21 mouse cellular contexts compared by ENCODE assay signal in genomic region chr6:146631847-146632246, GRCm38 (mm10). TPM values are rescaled to one million over a fixed set of nuclear protein-coding genes. Genes with fewer than 3 reads are reported as not detected.
DNase-seq lines count a peak whose midpoint lies in the region; ATAC-seq and TF ChIP-seq lines count a peak whose summit lies in the region.
"Had no signal": no experiment of that assay in that cellular context is flagged by ENCODE, and none has a peak within 500 bp of the region (broad histone marks: within the 10 kb centered on the region; RNA-seq: fewer than 3 reads in every experiment).

No protein-coding gene starts in this region.

- no peaks in the 10 kb centered on the region for H3K27me3 ChIP-seq in heart, embryonic 13.5 days (replicated peaks)
- no peaks in the 10 kb centered on the region for H3K27me3 ChIP-seq in liver, adult 2 months (ENCODE audit: control insufficient read depth, insufficient read depth, low read length)
- H3K27me3 ChIP-seq in liver, embryonic 16.5 days (ENCODE audit: control insufficient read depth, insufficient read depth, low read depth, low read length): no peaks in the 10 kb centered on the region
- H3K27me3 ChIP-seq: forebrain, embryonic 12.5 days; hindbrain, embryonic 15.5 days; neural tube, embryonic 12.5 days had no signal

- H3K4me2 ChIP-seq in heart, embryonic 13.5 days: peak overlapping the region; percentile 74
- H3K4me2 ChIP-seq in liver, embryonic 16.5 days (ENCODE audit: low read depth, low read length): peak overlapping the region; percentile 87
- H3K4me2 ChIP-seq: forebrain, embryonic 12.5 days; hindbrain, embryonic 15.5 days; neural tube, embryonic 12.5 days had no signal

- H3K27ac ChIP-seq in heart, embryonic 13.5 days (replicated peaks): no peak overlapping the region
- H3K27ac ChIP-seq in liver, adult 2 months (replicated peaks; ENCODE audit: insufficient read depth, low read depth, low read length): peak overlapping the region; percentile 45
- peak overlapping the region; percentile 90 for H3K27ac ChIP-seq in liver, embryonic 16.5 days (ENCODE audit: low read length)
- H3K27ac ChIP-seq: embryonic facial prominence, embryonic 10.5 days; forebrain, embryonic 12.5 days; gastrocnemius, adult 2 months; heart, embryonic 10.5 days; hindbrain, embryonic 15.5 days; neural tube, embryonic 12.5 days had no signal

- DNase-seq in heart, postnatal 36 days: no peak
- no peak for DNase-seq in liver, adult 2 months (ENCODE audit: extremely low read depth, low read depth, low spot score)
- no peak for DNase-seq in liver
- peak; percentile 46 for DNase-seq in ZHBTc4 (ENCODE audit: low read depth, low spot score)
- no peak for DNase-seq in cerebellum, postnatal 14 days
- DNase-seq in lung, postnatal 36 days: no peak
- DNase-seq: adrenal gland, postnatal 36 days; cerebellum, adult 9-11 months; gastrocnemius, adult 2 months; kidney, adult 2 months; layer of hippocampus, adult 9-11 months; lung, adult 2 months; lung, postnatal 14 days; midbrain, embryonic 14.5 days had no signal

- intact Hi-C loops in heart, postnatal 36 days (cut with DNase I): loop anchor here (10.0 kb wide), 1 partner anchor 777 kb away; no protein-coding TSS in a partner anchor

- no peaks in the 10 kb centered on the region for H3K9me3 ChIP-seq in heart, embryonic 13.5 days
- H3K9me3 ChIP-seq in liver, embryonic 16.5 days (replicated peaks; ENCODE audit: control insufficient read depth, low read length): no peaks in the 10 kb centered on the region
- H3K9me3 ChIP-seq: embryonic facial prominence, embryonic 10.5 days; forebrain, embryonic 12.5 days; heart, embryonic 10.5 days; hindbrain, embryonic 15.5 days; neural tube, embryonic 12.5 days had no signal

- peaks cover 12% of the 10 kb centered on the region; the same call in 1 of the 2 replicates for H3K79me2 ChIP-seq in liver, adult 2 months (ENCODE audit: control insufficient read depth, insufficient read depth, low read length)

- no peak for TF ChIP-seq POLR2A in liver, adult 2 months (IDR thresholded peaks at IDR 0.05; ENCODE audit: extremely low read depth, insufficient read depth, low read length)

- ATAC-seq in heart, embryonic 13.5 days (ENCODE audit: extremely low read depth, insufficient number of reproducible peaks, low FRiP score, low TSS enrichment): no peak
- ATAC-seq in liver, embryonic 16.5 days (ENCODE audit: low read depth): no peak

- no peak for TF ChIP-seq CTCF in liver, adult 2 months (IDR thresholded peaks at IDR 0.05; ENCODE audit: low read depth, low read length)

- H3K36me3 ChIP-seq in heart, embryonic 13.5 days: no peaks in the 10 kb centered on the region
- H3K36me3 ChIP-seq in liver, adult 2 months (ENCODE audit: control insufficient read depth, insufficient read depth, low read length): no peaks in the 10 kb centered on the region
- no peaks in the 10 kb centered on the region for H3K36me3 ChIP-seq in liver, embryonic 16.5 days (ENCODE audit: control insufficient read depth, insufficient read depth)
- H3K36me3 ChIP-seq: embryonic facial prominence, embryonic 10.5 days; forebrain, embryonic 12.5 days; heart, embryonic 10.5 days; hindbrain, embryonic 15.5 days; neural tube, embryonic 12.5 days had no signal

- no peak overlapping the region for H3K4me3 ChIP-seq in heart, embryonic 13.5 days
- no peak overlapping the region for H3K4me3 ChIP-seq in liver, adult 2 months (ENCODE audit: insufficient read depth, low read depth, low read length)
- peak overlapping the region; percentile 22; the same call in 1 of the 2 replicates for H3K4me3 ChIP-seq in liver, embryonic 16.5 days (ENCODE audit: low read depth, low read length)
- H3K4me3 ChIP-seq: embryonic facial prominence, embryonic 10.5 days; forebrain, embryonic 12.5 days; heart, embryonic 10.5 days; hindbrain, embryonic 15.5 days; neural tube, embryonic 12.5 days had no signal

- 65% methylated on average over 8 of the region's 8 CpGs for WGBS in heart, embryonic 13.5 days
- 93% methylated on average over 8 of the region's 8 CpGs for WGBS in liver, adult 2 months
- WGBS in liver, embryonic 16.5 days (ENCODE audit: insufficient replicate concordance): 38% methylated on average over 8 of the region's 8 CpGs

- H3K9ac ChIP-seq in heart, embryonic 13.5 days: no peak overlapping the region
- H3K9ac ChIP-seq in liver, adult 2 months (ENCODE audit: low read depth, low read length): no peak overlapping the region
- peak overlapping the region; percentile 49 for H3K9ac ChIP-seq in liver, embryonic 16.5 days (ENCODE audit: low read depth, low read length)
- H3K9ac ChIP-seq: forebrain, embryonic 12.5 days; hindbrain, embryonic 15.5 days; neural tube, embryonic 12.5 days had no signal

- peaks cover 40% of the 10 kb centered on the region for H3K4me1 ChIP-seq in heart, embryonic 13.5 days
- H3K4me1 ChIP-seq in liver, adult 2 months (ENCODE audit: control insufficient read depth, insufficient read depth, low read length): peaks cover 22% of the 10 kb centered on the region
- peaks cover 48% of the 10 kb centered on the region for H3K4me1 ChIP-seq in liver, embryonic 16.5 days (ENCODE audit: control insufficient read depth, low read depth, low read length)

RNA-seq across cellular contexts. Expression of gene Med21, which starts 10.5 kb away (rescaled TPM):
- 139 and 155 TPM in 2 replicates for polyA plus RNA-seq in heart, embryonic 13.5 days (2015; fragmentation: Nextera tagmentation; extraction: Ambion mirVana)
- 10 to 100 TPM; 46.6 to 48.5 TPM for total RNA-seq in heart, postnatal 36 days (2021)
- total RNA-seq in liver, adult 2 months (2014; rRNA removed): 42.9 and 56.4 TPM in 2 replicates
- 20.9 and 35.0 TPM in 2 replicates for polyA plus RNA-seq in liver, adult 2 months (2012; rRNA removed)
- polyA plus RNA-seq in liver, embryonic 16.5 days (2015; fragmentation: Nextera tagmentation; extraction: Ambion mirVana): 51.9 and 61.2 TPM in 2 replicates

RNA-seq across cellular contexts. Expression of gene Tm7sf3, which starts 10.8 kb away (rescaled TPM):
- 36.4 and 38.9 TPM in 2 replicates for polyA plus RNA-seq in heart, embryonic 13.5 days (2015; fragmentation: Nextera tagmentation; extraction: Ambion mirVana)
- total RNA-seq in heart, postnatal 36 days (2021): 10 to 100 TPM; 15.8 to 18.0 TPM
- 48.5 and 54.2 TPM in 2 replicates for total RNA-seq in liver, adult 2 months (2014; rRNA removed)
- 21.8 and 26.2 TPM in 2 replicates for polyA plus RNA-seq in liver, adult 2 months (2012; rRNA removed)
- polyA plus RNA-seq in liver, embryonic 16.5 days (2015; fragmentation: Nextera tagmentation; extraction: Ambion mirVana): 21.9 and 22.8 TPM in 2 replicates

RNA-seq across cellular contexts. Expression of gene Ints13, which starts 54.2 kb away (rescaled TPM):
- polyA plus RNA-seq in heart, embryonic 13.5 days (2015; fragmentation: Nextera tagmentation; extraction: Ambion mirVana): 43.4 and 50.9 TPM in 2 replicates
- 10 to 100 TPM; 18.7 to 19.1 TPM for total RNA-seq in heart, postnatal 36 days (2021)
- 23.0 and 26.2 TPM in 2 replicates for total RNA-seq in liver, adult 2 months (2014; rRNA removed)
- 5.6 TPM in 2 replicates for polyA plus RNA-seq in liver, adult 2 months (2012; rRNA removed)
- 30.1 and 30.7 TPM in 2 replicates for polyA plus RNA-seq in liver, embryonic 16.5 days (2015; fragmentation: Nextera tagmentation; extraction: Ambion mirVana)

RNA-seq across cellular contexts. Expression of gene Fgfr1op2, which starts 54.8 kb away (rescaled TPM):
- 79.8 and 86.3 TPM in 2 replicates for polyA plus RNA-seq in heart, embryonic 13.5 days (2015; fragmentation: Nextera tagmentation; extraction: Ambion mirVana)
- 10 to 100 TPM; 65.1 to 73.0 TPM for total RNA-seq in heart, postnatal 36 days (2021)
- total RNA-seq in liver, adult 2 months (2014; rRNA removed): 38.3 and 46.0 TPM in 2 replicates
- 30.9 and 33.5 TPM in 2 replicates for polyA plus RNA-seq in liver, adult 2 months (2012; rRNA removed)
- 83.7 and 84.5 TPM in 2 replicates for polyA plus RNA-seq in liver, embryonic 16.5 days (2015; fragmentation: Nextera tagmentation; extraction: Ambion mirVana)
